Mouse (Mus musculus): Measurements from ENCODE around the gene Ccdc6. TPM values are rescaled to one million over a fixed set of nuclear protein-coding genes. Genes with fewer than 3 reads are reported as not detected.

The Ccdc6 gene
- polyA plus RNA-seq, 1 experiment, result 73.0 TPM

DNA sequence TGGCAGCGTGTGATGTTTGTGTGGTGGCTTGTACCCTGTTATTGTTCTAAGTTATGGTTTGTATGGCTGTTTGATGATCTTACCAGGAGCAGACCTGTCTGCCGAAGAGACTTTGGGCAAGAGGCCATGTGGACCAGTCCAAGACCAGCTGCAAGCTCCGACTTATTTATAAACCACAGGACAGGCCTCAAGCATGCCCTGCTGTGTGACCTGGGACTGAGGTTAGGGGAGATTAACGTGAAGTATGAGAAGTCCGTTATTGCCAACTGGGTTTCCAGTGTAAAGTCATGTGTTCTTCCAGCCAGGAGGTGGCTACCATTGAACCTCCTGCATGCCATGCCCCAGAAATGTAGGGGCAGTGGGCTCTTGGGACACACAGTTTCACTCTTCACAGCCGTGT lies 133.4 kb downstream of the Ccdc6 start:
- Histone ChIP-seq H3K27me3 (ENCODE audit: control insufficient read depth, insufficient read depth, low read length) (no peaks in the 10 kb centered on the region), H3K4me3 (ENCODE audit: control insufficient read depth, low read depth, low read length) (no peak overlapping the region), H3K27ac (ENCODE audit: control insufficient read depth, insufficient read depth, low read depth, low read length) (no peak overlapping the region), H3K36me3 (ENCODE audit: control insufficient read depth, insufficient read depth, low read length) (no peaks in the 10 kb centered on the region), H3K4me1 (ENCODE audit: control insufficient read depth, insufficient read depth, low read length) (no peaks in the 10 kb centered on the region)
- no peak for TF ChIP-seq CTCF (IDR thresholded peaks at IDR 0.05; ENCODE audit: control insufficient read depth, insufficient read depth, insufficient replicate concordance, low read depth, low read length)
- TF ChIP-seq POLR2A (IDR thresholded peaks at IDR 0.05; ENCODE audit: control insufficient read depth, low read depth, low read length), result no peak

DNA sequence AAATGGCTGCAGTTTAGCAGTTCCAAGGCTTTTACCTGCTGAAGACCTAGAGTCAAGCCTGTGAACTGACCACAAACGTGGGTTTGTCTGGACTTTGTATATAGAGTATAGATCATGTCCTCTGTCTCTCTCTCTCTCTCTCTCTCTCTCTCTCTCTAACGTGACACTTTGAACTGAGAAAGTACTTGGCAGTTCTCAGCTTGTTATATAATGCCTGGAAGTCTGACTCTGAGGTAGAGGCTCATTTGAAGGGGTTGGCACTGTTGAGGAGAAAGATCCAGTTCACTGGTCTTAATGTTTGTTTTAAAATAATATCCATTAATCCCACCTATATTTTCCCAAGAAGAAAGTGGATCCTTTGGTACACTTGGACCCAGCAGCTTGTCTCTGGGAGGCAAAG lies 141.0 kb downstream of the Ccdc6 start:
- no peaks in the 10 kb centered on the region for H3K27me3 ChIP-seq (ENCODE audit: control insufficient read depth, insufficient read depth, low read length)
- H3K27ac ChIP-seq (ENCODE audit: control insufficient read depth, insufficient read depth, low read depth, low read length), result no peak overlapping the region
- no peaks in the 10 kb centered on the region for H3K36me3 ChIP-seq (ENCODE audit: control insufficient read depth, insufficient read depth, low read length)
- TF ChIP-seq CTCF (IDR thresholded peaks at IDR 0.05; ENCODE audit: control insufficient read depth, insufficient read depth, insufficient replicate concordance, low read depth, low read length) (no peak), POLR2A (IDR thresholded peaks at IDR 0.05; ENCODE audit: control insufficient read depth, low read depth, low read length) (no peak)
- no peak overlapping the region for H3K4me3 ChIP-seq (ENCODE audit: control insufficient read depth, low read depth, low read length)
- H3K4me1 ChIP-seq (ENCODE audit: control insufficient read depth, insufficient read depth, low read length), result 0 out of 2 replicates have a peak, but pooled peaks cover under 1% of the 10 kb centered on the region

Other genes with a start within 250 kb of the Ccdc6 start
- 0.41 and 1.6 TPM in 2 replicates for gene Mrln, start 107.5 kb downstream of the Ccdc6 start, polyA plus RNA-seq (2012; rRNA removed)
- 2.2 and 2.3 TPM in 2 replicates for gene Slc16a9, start 148.0 kb downstream of the Ccdc6 start, polyA plus RNA-seq (2012; rRNA removed)